Mouse (Mus musculus) testis, adult 2 months (tissue): ENCODE measurements around the gene Nmrk1.

Source experiments
- CTCF ChIP-seq: fragments of 200-500 bp; IDR thresholded peaks from 2 replicates; pipeline ENCODE4 v1.5.1; 2012; ENCODE audit warnings: low read depth, mild to moderate bottlenecking, inconsistent platforms, low read length, moderate library complexity; ENCODE audit not compliant: control insufficient read depth, insufficient read depth, insufficient replicate concordance
- POLR2A ChIP-seq: fragments of 200-500 bp; IDR thresholded peaks from 2 replicates; pipeline ENCODE4 v1.6.1; 2012; ENCODE audit warnings: low read depth, mild to moderate bottlenecking, inconsistent platforms, low read length, moderate library complexity; ENCODE audit not compliant: control insufficient read depth

DNA sequence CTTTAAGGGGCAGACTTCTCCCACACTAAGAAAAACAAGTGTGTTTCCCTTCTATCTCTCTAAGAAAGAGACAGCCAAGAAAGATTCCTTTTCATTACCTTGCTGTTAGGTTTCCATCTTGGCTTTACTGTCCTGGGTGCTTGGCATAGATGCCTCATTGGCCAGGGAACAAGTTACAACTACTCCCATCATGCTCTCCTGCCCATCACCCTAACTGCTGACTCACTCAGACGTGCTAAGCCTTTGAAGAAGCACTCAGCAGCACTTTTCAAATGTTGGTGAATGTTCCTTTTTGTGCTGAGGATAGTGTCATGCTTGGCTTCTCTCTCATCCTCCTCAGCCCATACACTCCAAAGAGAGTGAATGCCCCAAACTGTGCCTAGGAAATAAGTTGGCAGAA, 29.9 kb downstream of the Nmrk1 start:
- no peak for TF ChIP-seq CTCF
- no peak for TF ChIP-seq POLR2A
